Mouse (Mus musculus) Patski (cell line): Measurements from ENCODE around the gene Mrps14. TPM values are rescaled to one million over a fixed set of nuclear protein-coding genes. Genes with fewer than 3 reads are reported as not detected.

Source experiments
- ATAC-seq: fragments of 100-300 bp; one replicate; pipeline ENCODE4 v1.8.0; 2021
- CTCF ChIA-PET: fragments of 350-600 bp; sonication (Branson Sonifier 250); formaldehyde crosslinking; loops from one replicate; lab custom pipeline; 2022; ENCODE audit warnings: inconsistent platforms; lab: Charles Lee
- POLR2A ChIA-PET: fragments of 350-600 bp; sonication (Branson Sonifier 250); formaldehyde crosslinking; loops from one replicate; lab custom pipeline; 2022; ENCODE audit warnings: antibody characterized with exemption, inconsistent platforms; lab: Charles Lee
- DNase-seq: peaks from one replicate; pipeline ENCODE4 v3.0.0-alpha.2; 2011; ENCODE audit warnings: low read depth, low spot score
- H3K27me3 ChIP-seq: fragments of 371-371 bp; one replicate; pipeline ENCODE4 v1.5.1; 2021
- CTCF ChIP-seq: fragments of 100-300 bp; IDR thresholded peaks from one replicate; pipeline ENCODE4 v1.5.1; 2021
- in situ Hi-C: fragments of 300-500 bp; cut with MboI; formaldehyde crosslinking; loops from 3 replicates; pipeline ENCODE4 v1.11.1; 2018; ENCODE audit warnings: low pct_unique_long_range_greater_than_20kb, mixed read lengths
- polyA plus RNA-seq: library from polyadenylated mRNA; unstranded; gene quantifications from one replicate; pipeline ENCODE4 v1.2.3, GENCODE M21; 2021

Mrps14 gene
- polyA plus RNA-seq = 97.8 TPM

DNA sequence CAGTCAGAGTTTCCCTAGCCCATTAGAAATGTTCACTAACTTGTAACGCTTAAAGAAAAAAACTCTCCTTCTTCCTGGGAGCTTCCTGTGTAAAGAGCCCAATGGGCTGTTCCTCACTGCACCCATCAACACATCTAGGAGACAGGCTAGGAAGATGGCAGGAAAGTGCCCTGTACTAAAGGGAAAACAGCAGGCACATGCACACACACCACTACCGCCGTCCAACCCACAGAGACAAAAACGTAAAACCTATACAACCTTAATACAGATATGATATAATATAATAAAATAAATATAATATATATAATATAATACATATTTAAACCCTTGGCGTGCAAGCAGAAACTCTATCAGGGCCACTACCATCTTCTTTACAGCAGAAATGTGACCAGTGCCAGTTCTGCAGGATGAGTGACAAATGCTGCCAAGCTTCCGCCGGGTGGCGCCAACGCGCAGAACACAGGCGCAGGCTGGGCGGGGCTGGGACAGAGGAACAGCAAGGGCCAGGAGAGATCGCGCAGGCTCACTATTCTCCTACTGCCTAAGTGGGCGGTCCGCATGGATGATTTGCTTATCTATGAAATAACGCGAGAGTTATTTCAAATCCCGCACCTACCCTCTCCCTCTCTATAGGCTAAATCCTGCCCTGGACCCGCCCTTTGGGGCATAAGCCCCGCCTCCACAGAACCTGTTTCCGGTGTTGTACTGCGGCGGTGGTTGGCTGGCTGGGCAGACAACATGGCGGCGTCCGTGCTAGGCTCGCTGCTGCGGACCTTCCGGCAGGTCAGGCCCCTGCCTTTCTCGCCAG lies at the start of gene Mrps14:
Mrps14 (plus strand) TSS at position 687 of the 808 bp plus-strand sequence.
- H3K27me3 ChIP-seq = no peaks in the 10 kb centered on the region
- DNase-seq (peak; percentile 83), ATAC-seq (peak; percentile 99)
- ChIA-PET POLR2A (no interaction called here), CTCF (interaction anchor here (1.0 kb wide), 1 partner anchor 19 kb away, joined by 4 read pairs; no protein-coding TSS in a partner anchor)
- TF ChIP-seq CTCF = peak; percentile 98
- in situ Hi-C loops = loop anchor here (10.0 kb wide), 1 partner anchor 180 kb away; no protein-coding TSS in a partner anchor

DNA sequence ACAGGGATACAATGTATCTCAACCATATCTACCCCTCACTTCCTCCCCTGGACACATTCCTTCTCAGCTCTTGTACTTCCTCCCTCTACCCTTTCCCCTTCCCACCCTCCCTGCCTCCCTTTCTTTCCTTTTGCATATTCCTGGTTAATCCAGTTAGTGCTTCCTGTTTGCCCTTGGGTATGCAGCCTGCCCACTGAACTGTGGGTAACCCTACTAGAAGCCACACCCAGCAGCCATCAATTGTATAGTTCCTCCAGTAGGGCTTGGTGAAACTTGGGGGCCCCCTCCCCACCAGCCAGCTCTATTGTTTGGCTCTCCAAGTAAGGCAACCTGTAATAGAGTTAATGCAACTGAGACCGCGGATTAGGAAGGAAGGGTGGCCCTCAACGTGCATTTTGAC lies 49.4 kb upstream of the Mrps14 start:
- DNase-seq (no peak), ATAC-seq (no peak)
- in situ Hi-C loops = no loop called here
- ChIA-PET POLR2A (interaction anchor here (0.6 kb wide), 1 partner anchor 443 kb away, joined by 3 read pairs; no protein-coding TSS in a partner anchor), CTCF (no interaction called here)
- no peak for TF ChIP-seq CTCF
- peaks cover 11% of the 10 kb centered on the region for H3K27me3 ChIP-seq

DNA sequence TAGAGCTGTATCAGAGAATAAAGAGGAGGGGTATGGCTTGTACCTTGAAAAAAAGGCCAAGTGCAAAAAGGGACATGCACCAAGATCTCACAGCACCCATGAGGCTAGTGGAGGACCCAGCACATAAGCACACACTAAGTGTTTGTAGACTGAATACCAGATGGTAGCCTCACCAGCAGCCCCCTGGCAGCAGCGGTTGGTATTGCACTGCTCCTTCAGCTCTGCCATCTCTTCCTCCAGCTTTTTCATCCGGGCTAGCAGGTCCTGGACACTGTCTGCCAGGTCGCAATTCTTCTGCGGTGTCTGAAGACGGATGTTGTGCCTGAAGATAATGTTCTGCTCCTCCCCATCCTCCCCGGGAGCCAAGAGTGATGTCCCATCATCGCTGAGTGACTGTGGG lies 47.7 kb upstream of the Mrps14 start:
- DNase-seq (no peak), ATAC-seq (no peak)
- in situ Hi-C loops = no loop called here
- peaks cover 4% of the 10 kb centered on the region for H3K27me3 ChIP-seq
- TF ChIP-seq CTCF = no peak
- CTCF ChIA-PET = no interaction called here
- POLR2A ChIA-PET = no interaction called here

DNA sequence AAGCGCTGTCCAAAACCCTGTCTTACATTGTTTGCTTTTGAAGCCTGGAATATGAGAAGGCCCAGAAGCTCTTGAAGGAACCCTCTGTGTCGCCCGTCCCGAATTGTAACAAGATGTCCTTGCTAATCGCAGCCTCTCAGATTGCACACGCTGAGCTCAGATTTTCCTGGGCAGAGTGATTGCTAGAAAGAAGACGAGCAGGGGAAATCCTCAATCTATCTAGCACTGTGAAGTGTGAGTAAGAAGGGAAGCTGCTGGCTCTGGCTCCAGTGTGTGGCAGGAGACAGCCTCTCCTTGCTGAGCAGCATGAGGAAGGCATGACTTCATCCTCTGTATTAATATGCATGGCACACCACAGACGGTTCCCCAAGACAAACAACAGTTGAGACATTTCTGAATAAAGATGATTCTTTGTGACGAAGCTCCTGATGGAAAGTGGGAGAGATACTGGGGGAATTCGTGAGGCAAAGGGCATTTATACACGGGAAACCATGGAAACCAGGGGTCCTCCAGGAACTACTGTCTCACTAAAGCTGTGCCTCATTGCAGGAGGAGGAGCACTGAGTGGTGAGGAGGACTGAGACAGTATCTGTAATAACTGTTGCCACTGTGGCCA lies 45.6 kb upstream of the Mrps14 start:
- TF ChIP-seq CTCF = no peak
- DNase-seq (no peak), ATAC-seq (no peak)
- in situ Hi-C loops = no loop called here
- ChIA-PET CTCF (no interaction called here), POLR2A (no interaction called here)
- H3K27me3 ChIP-seq = peaks cover 4% of the 10 kb centered on the region

DNA sequence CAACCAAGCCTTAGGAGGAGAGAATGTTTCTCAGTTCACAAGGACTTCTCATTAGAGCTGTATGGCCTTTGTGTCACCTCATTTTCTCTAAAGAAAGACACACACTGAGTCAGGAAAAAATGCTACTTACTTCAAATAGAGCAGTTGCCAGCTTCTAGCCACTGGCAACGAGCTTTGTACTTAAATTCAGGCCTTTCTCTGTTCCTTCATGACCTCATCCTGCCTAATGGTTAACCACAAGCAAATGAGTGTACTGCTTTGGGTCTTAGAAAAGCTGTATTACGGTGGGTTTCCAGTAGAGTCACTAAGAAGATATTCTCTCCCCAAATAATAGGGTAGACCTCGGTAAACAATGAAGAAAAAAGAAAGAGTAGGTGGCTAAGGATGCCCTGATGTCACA lies 44.3 kb upstream of the Mrps14 start:
- POLR2A ChIA-PET = no interaction called here
- TF ChIP-seq CTCF = no peak

DNA sequence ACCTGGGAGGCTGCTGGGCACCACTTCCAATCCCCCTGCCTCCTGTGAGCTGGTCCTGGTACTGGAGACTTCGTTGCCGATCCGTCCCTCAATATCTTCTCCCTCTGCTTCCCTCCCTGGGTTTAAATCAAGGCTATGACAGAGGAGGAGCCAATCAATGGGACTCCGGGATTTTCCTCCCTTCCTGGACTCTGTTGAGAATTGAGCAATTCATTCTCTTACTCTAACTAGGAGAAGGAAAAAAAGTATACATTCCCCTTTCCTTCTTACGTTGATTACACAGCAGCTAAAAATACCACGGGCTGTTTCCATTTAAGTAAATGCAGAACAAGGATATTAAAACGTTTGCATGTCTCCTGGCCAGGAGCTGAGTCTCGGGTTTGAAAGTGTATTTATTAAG lies 41.5 kb upstream of the Mrps14 start, which contains the start of gene Tnn:
Tnn (minus strand) TSS at position 101 of the 400 bp plus-strand sequence.
- ChIA-PET POLR2A (no interaction called here), CTCF (interaction anchor here (1.1 kb wide), 1 partner anchor 26 kb away, joined by 3 read pairs; no protein-coding TSS in a partner anchor)
- ATAC-seq (no peak), DNase-seq (no peak)
- in situ Hi-C loops = no loop called here
- peaks cover 6% of the 10 kb centered on the region for H3K27me3 ChIP-seq
- no peak for TF ChIP-seq CTCF

More for the DNA sequence above, 44.3 kb upstream of the Mrps14 start:
- DNase-seq (no peak), ATAC-seq (no peak)
- in situ Hi-C loops = no loop called here
- CTCF ChIA-PET = interaction anchor here (0.9 to 1.1 kb wide), 5 partner anchors 10 to 69 kb away, joined by 3 read pairs; no protein-coding TSS in a partner anchor
- peaks cover 4% of the 10 kb centered on the region for H3K27me3 ChIP-seq

DNA sequence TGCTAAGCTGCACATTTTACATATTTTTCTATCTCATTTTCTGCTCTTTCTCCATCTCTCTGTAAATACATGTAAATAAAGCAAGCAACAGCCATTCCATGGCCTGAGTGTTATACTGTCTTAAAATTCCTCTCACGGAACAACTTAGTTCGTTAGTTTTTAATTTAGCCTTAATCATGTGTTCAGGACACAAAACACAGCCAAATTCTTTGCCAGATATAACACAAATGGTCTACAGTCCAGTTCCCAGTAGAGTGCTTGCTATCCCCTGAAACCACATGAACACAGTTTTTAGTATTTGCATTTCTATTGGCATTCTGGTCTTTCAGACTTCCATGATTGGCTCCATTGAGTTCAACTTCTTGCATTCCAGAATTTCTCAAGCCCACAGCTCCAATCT lies 36.8 kb upstream of the Mrps14 start:
- peaks cover 20% of the 10 kb centered on the region for H3K27me3 ChIP-seq
- CTCF ChIA-PET = no interaction called here
- no peak for ATAC-seq

DNA sequence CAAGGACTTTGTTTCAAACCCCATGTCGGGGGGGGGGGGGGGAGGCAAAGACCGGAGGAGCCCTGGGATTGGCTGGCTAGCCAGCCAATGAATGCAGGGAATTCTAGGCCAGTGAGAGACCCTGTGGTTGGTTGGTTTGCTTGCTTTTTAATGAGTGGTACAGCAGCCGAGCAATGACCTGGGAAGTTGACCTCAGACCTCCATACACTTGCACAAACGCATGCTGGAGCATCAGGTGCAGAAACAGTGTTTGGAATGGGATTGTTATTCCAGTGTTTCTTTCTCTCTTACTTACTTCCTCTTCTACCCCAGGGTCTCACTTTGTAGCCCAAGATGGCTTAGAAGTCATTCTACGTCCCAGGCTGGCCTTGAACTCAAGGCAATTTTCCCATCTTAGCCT lies 28.4 kb upstream of the Mrps14 start:
- in situ Hi-C loops = no loop called here
- ChIA-PET POLR2A (no interaction called here), CTCF (no interaction called here)
- H3K27me3 ChIP-seq = peaks cover 26% of the 10 kb centered on the region
- ATAC-seq = no peak
- no peak for DNase-seq
- TF ChIP-seq CTCF = no peak

More for the DNA sequence above, 36.8 kb upstream of the Mrps14 start:
- no peak for TF ChIP-seq CTCF
- POLR2A ChIA-PET = no interaction called here
- DNase-seq = no peak
- in situ Hi-C loops = no loop called here

DNA sequence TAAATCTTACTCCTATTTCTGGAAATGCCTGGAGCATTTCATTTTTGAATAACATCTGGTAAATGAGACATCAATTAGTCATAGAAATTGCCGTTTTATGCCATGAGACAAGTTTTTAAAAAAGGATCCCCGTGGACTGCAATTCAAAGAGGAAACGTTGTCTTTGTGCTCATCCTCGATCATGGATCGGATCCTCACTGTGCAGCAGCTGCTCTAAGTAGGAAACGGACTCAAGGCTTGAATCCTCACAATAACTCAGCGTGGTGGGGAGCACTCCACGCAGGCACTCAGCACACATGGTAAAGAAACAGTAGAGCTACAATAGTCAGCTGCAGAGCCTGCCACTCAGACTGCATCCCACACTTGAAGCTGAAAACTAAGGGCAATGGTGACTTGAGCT lies 18.1 kb upstream of the Mrps14 start:
- peaks cover 3% of the 10 kb centered on the region for H3K27me3 ChIP-seq
- in situ Hi-C loops = loop anchor here (5.0 kb wide), 2 partner anchors 75 to 275 kb away; no protein-coding TSS in a partner anchor
- POLR2A ChIA-PET = no interaction called here
- no peak for DNase-seq
- ATAC-seq = no peak
- no peak for TF ChIP-seq CTCF
- CTCF ChIA-PET = no interaction called here

DNA sequence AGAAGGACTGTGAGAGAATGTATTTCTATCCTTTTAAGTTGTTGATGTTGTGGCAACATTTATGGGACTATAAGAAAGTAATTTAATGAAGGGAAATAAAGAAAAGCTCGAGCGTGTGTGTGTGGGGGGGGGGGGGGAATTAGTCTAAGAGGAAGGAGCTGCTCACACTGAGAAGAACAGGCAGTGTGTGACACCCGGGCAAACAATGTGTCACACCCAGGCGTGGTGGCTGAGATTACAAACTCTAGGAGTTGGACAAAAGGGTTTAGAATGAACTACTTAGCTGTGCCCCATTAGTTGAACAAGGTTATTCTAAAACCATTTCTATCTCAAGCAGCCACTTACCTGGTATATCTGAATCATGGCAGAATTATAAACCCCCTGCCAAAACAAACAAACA lies 13.8 kb upstream of the Mrps14 start:
- ChIA-PET POLR2A (no interaction called here), CTCF (no interaction called here)
- DNase-seq = no peak
- in situ Hi-C loops = loop anchor here (10.0 kb wide), 1 partner anchor 896 kb away; no protein-coding TSS in a partner anchor
- no peak for ATAC-seq
- no peak for TF ChIP-seq CTCF
- peaks cover 3% of the 10 kb centered on the region for H3K27me3 ChIP-seq

DNA sequence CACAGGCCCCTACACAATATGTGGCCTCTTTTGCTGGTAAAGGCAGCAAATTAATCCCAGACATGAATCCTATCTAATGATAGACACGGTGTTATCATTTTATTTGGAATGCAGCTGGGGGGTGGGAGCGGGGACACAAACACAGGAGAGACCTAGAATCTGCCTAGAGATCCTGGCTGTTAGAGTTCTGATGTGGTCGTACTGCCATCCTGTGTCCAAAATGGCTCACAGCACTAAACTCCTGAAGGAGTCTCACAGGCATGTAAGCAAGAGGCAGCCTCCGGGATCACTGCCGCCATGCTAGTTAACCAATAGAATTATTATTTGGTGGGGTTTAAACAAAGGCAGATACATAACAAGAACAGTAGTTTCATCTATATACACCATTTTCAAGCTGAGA lies 10.5 kb upstream of the Mrps14 start:
- DNase-seq = no peak
- CTCF ChIA-PET = no interaction called here
- peaks cover 3% of the 10 kb centered on the region for H3K27me3 ChIP-seq
- ATAC-seq = no peak
- POLR2A ChIA-PET = no interaction called here
- in situ Hi-C loops = loop anchor here (10.0 kb wide), 1 partner anchor 900 kb away; no protein-coding TSS in a partner anchor
- TF ChIP-seq CTCF = peak; percentile 61
